Mouse (Mus musculus): ENCODE data around the gene Hist1h3f. TPM values are rescaled to one million over a fixed set of nuclear protein-coding genes. Genes with fewer than 3 reads are reported as not detected.
"Not testable (repeated sequence)": the region's sequence is repeated elsewhere in the genome, so short reads cannot be mapped to it uniquely, and the experiment has no call there.

The Hist1h3f gene
- polyA plus RNA-seq, 1 experiment: 0.74 TPM

GRCm38 (mm10) chr13:23584331-23584730 is 40.5 kb downstream of the Hist1h3f start:
- TF ChIP-seq POLR2A (IDR thresholded peaks at IDR 0.05; ENCODE audit: low read depth, low read length): no peak
- TF ChIP-seq CTCF (conservative IDR thresholded peaks at IDR 0.05; ENCODE audit: insufficient read depth, insufficient read length, low read depth, low read length): no peak
- 0 out of 2 replicates have a peak overlapping the region, but pooled peaks have one; percentile 3 for H3K4me3 ChIP-seq (ENCODE audit: insufficient read depth, low read depth, low read length)
- DNase-seq: peak; percentile 7
- no peaks in the 10 kb centered on the region for H3K27me3 ChIP-seq (replicated peaks; ENCODE audit: control insufficient read depth, insufficient read depth, low read length)
- H3K27ac ChIP-seq (ENCODE audit: insufficient read depth, low read depth, low read length): peak overlapping the region; percentile 55
- peaks cover 13% of the 10 kb centered on the region; the same call in 1 of the 2 replicates for H3K4me1 ChIP-seq (ENCODE audit: control insufficient read depth, insufficient read depth, low read length)
- H3K36me3 ChIP-seq (ENCODE audit: control insufficient read depth, insufficient read depth, low read length): no peaks in the 10 kb centered on the region

GRCm38 (mm10) chr13:23585029-23585441 is 41.2 kb downstream of the Hist1h3f start:
- no peak for TF ChIP-seq CTCF (conservative IDR thresholded peaks at IDR 0.05; ENCODE audit: insufficient read depth, insufficient read length, low read depth, low read length)
- no peak for TF ChIP-seq POLR2A (IDR thresholded peaks at IDR 0.05; ENCODE audit: low read depth, low read length)
- peak; percentile 79 for DNase-seq

GRCm38 (mm10) chr13:23585442-23586098 is 41.7 kb downstream of the Hist1h3f start:
- TF ChIP-seq POLR2A (IDR thresholded peaks at IDR 0.05; ENCODE audit: low read depth, low read length): peak; percentile 59
- WGBS: under 1% methylated on average over 22 of the region's 36 CpGs
- H3K27me3 ChIP-seq (replicated peaks; ENCODE audit: control insufficient read depth, insufficient read depth, low read length); H3K36me3 ChIP-seq (ENCODE audit: control insufficient read depth, insufficient read depth, low read length): not testable (repeated sequence)
- Histone ChIP-seq H3K27ac (ENCODE audit: insufficient read depth, low read depth, low read length) (peak overlapping the region; percentile 65), H3K4me1 (ENCODE audit: control insufficient read depth, insufficient read depth, low read length) (peaks cover 13% of the 10 kb centered on the region; the same call in 1 of the 2 replicates), H3K4me3 (ENCODE audit: insufficient read depth, low read depth, low read length) (peak overlapping the region; percentile 78)
- peak; percentile 90 for DNase-seq

More at GRCm38 (mm10) chr13:23585029-23585441, 41.2 kb downstream of the Hist1h3f start:
- peaks cover 13% of the 10 kb centered on the region; the same call in 1 of the 2 replicates for H3K4me1 ChIP-seq (ENCODE audit: control insufficient read depth, insufficient read depth, low read length)
- no peaks in the 10 kb centered on the region for H3K27me3 ChIP-seq (replicated peaks; ENCODE audit: control insufficient read depth, insufficient read depth, low read length)
- H3K36me3 ChIP-seq (ENCODE audit: control insufficient read depth, insufficient read depth, low read length): no peaks in the 10 kb centered on the region
- under 1% methylated on average over 21 of the region's 21 CpGs for WGBS
- H3K4me3 ChIP-seq (ENCODE audit: insufficient read depth, low read depth, low read length): peak overlapping the region; percentile 69
- peak overlapping the region; percentile 65 for H3K27ac ChIP-seq (ENCODE audit: insufficient read depth, low read depth, low read length)

GRCm38 (mm10) chr13:23586099-23586939 is 42.5 kb downstream of the Hist1h3f start:
- no peak for DNase-seq
- 2% methylated on average over 22 of the region's 22 CpGs for WGBS

GRCm38 (mm10) chr13:23586940-23587225 is 43.0 kb downstream of the Hist1h3f start:
- 12% methylated on average over 1 of the region's 1 CpGs for WGBS
- DNase-seq: no peak
- Histone ChIP-seq H3K36me3 (ENCODE audit: control insufficient read depth, insufficient read depth, low read length) (no peaks in the 10 kb centered on the region), H3K27ac (ENCODE audit: insufficient read depth, low read depth, low read length) (no peak overlapping the region), H3K4me3 (ENCODE audit: insufficient read depth, low read depth, low read length) (0 out of 2 replicates have a peak overlapping the region, but pooled peaks have one; percentile 45), H3K4me1 (ENCODE audit: control insufficient read depth, insufficient read depth, low read length) (peaks cover 10% of the 10 kb centered on the region; the same call in 1 of the 2 replicates), H3K27me3 (replicated peaks; ENCODE audit: control insufficient read depth, insufficient read depth, low read length) (no peaks in the 10 kb centered on the region)
- TF ChIP-seq CTCF (conservative IDR thresholded peaks at IDR 0.05; ENCODE audit: insufficient read depth, insufficient read length, low read depth, low read length) (no peak), POLR2A (IDR thresholded peaks at IDR 0.05; ENCODE audit: low read depth, low read length) (no peak)

More at GRCm38 (mm10) chr13:23586099-23586939, 42.5 kb downstream of the Hist1h3f start:
- Histone ChIP-seq H3K36me3 (ENCODE audit: control insufficient read depth, insufficient read depth, low read length) (no peaks in the 10 kb centered on the region), H3K27me3 (replicated peaks; ENCODE audit: control insufficient read depth, insufficient read depth, low read length) (no peaks in the 10 kb centered on the region), H3K27ac (ENCODE audit: insufficient read depth, low read depth, low read length) (peak overlapping the region; percentile 55), H3K4me1 (ENCODE audit: control insufficient read depth, insufficient read depth, low read length) (peaks cover 13% of the 10 kb centered on the region; the same call in 1 of the 2 replicates), H3K4me3 (ENCODE audit: insufficient read depth, low read depth, low read length) (peak overlapping the region; percentile 45)
- TF ChIP-seq CTCF (conservative IDR thresholded peaks at IDR 0.05; ENCODE audit: insufficient read depth, insufficient read length, low read depth, low read length): no peak

- DNase-seq: no peak
- TF ChIP-seq CTCF (conservative IDR thresholded peaks at IDR 0.05; ENCODE audit: insufficient read depth, insufficient read length, low read depth, low read length) (no peak), POLR2A (IDR thresholded peaks at IDR 0.05; ENCODE audit: low read depth, low read length) (no peak)
- Histone ChIP-seq H3K36me3 (ENCODE audit: control insufficient read depth, insufficient read depth, low read length) (no peaks in the 10 kb centered on the region), H3K27me3 (replicated peaks; ENCODE audit: control insufficient read depth, insufficient read depth, low read length) (no peaks in the 10 kb centered on the region), H3K4me1 (ENCODE audit: control insufficient read depth, insufficient read depth, low read length) (peaks cover 5% of the 10 kb centered on the region; the same call in 1 of the 2 replicates), H3K27ac (ENCODE audit: insufficient read depth, low read depth, low read length) (no peak overlapping the region), H3K4me3 (ENCODE audit: insufficient read depth, low read depth, low read length) (no peak overlapping the region)
- WGBS: 94% methylated on average over 7 of the region's 7 CpGs
Observed at GRCm38 (mm10) chr13:23591206-23591605, 47.4 kb downstream of the Hist1h3f start.

GRCm38 (mm10) chr13:23591886-23592285 is 48.0 kb downstream of the Hist1h3f start:
- H3K36me3 ChIP-seq (ENCODE audit: control insufficient read depth, insufficient read depth, low read length); H3K27me3 ChIP-seq (replicated peaks; ENCODE audit: control insufficient read depth, insufficient read depth, low read length); DNase-seq; H3K4me1 ChIP-seq (ENCODE audit: control insufficient read depth, insufficient read depth, low read length); H3K4me3 ChIP-seq (ENCODE audit: insufficient read depth, low read depth, low read length); H3K27ac ChIP-seq (ENCODE audit: insufficient read depth, low read depth, low read length): not testable (repeated sequence)
- WGBS: 87% methylated on average over 7 of the region's 7 CpGs
